Mouse (Mus musculus): ENCODE data around the gene Rbfox3.
A peak's percentile ranks its signal among the peaks of the same experiment; 100 is the strongest.

Gene Rbfox3

DNA sequence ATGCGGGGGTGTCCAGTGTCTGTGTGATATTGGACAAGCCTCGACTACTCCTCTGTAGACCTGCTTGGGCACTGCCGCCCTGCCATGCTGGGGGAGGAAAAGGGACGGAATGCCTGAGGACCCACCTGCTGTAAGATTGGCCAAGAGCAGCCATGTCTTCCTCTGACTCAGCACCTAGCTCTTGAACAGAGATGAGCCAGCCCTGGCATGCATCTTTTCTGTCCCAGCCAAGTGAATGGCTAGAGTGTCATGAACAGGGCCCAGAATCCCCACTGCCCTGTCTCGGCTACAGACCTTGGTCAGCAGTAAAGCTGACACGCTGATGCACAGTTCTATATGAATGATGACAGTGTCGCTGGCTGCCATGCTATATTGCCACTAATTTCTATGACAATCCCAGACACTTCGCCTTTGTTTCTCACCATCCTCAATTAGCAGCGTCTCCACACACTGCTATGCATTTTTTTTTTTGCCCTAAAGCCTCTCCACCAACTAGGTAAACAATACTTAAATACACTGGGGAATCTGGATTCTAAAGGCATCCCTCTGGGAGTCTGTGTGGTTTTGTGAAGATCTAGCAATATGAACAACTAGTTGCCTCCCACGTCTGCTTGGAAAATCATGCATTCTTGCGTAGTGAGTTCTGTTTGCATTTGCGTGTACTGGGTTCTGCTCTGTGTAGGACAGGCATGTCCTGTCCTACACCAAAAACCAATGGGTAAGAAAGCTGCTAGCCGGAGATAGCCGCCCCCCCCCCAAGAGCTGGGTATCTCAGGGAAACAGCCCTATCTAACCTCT, 257.7 kb downstream of the Rbfox3 start:
- no peak for DNase-seq

DNA sequence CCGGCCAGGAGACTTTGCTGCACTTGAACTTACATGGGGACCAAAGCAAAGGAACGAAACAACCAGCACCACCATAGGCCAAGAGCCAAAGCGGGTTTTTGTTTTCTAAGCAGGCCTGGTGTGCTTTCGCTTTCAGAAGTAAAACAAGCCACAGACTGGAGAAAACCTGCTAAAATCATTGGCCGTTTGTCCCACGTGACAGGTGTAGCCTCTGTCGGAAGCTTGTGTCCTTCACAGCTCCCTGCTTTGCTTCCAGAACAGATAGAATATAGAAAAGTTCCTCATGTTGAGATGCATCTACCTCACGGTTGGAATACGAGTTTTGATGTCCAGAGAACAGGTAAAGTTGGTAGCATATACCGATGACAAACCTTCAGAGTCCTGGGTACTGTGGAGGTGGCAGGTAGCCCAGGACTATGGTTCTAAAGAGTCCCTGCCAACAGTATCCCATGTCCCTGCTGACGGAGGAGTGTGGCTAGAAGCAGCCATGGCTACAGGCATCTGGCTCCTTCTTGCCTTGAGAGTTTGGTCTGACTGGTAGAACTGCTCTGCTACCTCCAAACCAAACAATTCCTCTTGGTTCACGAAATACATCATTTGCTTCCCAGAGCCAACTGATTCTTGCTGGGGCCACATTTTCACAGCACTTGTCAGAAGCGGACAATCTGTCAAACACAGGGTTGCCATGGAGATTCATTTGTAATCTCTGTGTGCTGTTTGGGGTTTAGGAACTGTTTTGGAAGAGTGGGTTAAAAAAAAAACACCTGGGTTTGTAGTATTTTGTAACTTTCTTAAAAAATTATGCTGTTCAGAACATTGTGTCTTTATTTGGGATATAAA, 258.8 kb downstream of the Rbfox3 start:
- no peak for DNase-seq

DNA sequence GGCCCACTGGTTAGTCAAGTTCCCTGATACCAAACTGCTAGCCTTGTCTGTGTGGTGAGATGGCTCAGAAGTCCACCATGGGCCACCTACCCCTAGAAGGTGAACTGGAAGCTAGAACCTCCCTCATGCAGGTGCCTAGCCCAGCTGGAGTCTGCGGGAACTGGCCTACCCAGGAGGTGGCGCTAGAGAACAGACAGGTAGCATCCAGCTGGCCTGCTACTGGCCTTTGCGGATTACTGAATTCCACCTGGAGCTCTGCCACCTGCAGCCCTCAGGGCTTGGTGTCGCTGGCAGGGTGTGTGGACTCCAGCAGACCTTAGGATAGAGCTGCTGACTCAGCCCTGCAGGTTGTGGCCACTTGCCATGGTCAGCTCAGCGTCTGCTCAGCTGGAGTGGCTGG, 263.0 kb downstream of the Rbfox3 start:
- DNase-seq: peak; percentile 79

DNA sequence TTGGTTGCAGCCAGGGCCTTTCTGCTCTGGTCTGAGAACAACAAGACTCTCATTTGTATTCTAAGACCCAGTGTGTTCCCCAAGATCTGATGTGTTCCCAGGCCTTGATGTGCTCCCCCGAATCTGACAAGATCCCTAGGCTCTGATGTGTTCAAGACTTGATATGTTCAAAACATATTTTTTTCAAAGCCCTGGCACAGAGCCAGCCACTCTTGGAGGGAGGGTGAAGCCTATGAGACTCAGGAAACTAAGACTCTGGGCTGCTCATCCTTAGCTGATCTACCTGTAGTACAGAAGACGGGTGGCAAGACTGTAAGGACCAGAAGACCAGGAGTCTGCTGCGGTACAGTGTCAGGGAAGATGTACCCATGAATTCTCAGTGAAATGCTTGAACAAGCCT, 264.5 kb downstream of the Rbfox3 start:
- no peak for DNase-seq

DNA sequence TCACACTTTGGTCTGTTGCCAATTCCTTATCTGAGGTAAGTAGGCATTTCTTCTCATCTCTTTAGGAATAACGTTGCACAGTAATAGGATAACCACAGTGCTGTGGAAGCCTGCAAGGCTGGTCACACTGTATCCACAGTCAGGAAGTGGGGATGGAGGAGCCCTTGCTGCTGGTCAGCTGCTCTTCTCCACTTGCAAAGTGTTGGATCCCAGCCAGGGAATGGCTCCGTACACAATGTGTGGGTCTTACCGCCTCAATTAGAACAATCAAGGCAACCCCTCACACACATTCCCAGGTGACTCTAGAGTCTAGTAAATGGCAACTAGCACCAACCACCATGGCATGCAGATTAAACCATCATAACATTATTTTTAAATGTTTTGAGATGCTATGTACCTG, 266.2 kb downstream of the Rbfox3 start:
- no peak for DNase-seq

DNA sequence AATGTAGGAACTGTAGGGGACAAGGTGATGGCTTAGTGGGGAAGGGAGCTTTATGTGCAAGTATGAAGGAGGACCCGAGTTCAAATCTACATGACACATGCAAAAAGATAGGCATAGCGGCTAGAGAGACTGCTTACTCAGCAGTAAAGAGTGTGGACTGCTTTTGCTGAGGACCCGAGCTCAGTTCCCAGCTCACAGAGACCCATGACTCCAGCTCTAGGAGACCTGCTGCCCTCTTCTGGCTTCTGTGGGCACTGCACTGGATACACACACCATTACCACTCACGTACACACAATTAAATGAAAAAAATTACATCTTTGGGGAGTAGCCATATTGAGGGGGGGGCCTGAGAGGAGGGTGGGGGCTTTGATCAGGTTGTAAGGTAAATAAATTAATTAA, 270.7 kb downstream of the Rbfox3 start:
- no peak for DNase-seq

DNA sequence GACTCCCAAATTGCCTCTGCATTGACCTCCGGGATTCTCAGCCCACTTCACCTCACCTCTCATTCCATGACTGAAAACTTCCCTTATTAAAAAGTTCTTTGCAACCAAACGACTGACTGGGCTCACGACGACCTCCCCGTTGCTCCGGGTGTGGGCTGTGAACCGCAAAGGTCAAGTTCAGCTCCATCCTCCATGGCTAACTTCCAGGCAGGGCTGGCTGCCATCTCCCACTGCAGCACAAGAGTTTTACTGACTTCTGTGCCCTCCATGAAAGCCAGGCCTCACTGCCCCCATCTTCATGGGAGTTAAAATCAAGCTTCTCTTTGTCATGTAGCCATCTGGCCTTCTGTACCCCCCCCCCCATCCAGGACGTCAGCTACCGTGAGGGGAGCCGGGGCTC, 273.7 kb downstream of the Rbfox3 start:
- DNase-seq: no peak

DNA sequence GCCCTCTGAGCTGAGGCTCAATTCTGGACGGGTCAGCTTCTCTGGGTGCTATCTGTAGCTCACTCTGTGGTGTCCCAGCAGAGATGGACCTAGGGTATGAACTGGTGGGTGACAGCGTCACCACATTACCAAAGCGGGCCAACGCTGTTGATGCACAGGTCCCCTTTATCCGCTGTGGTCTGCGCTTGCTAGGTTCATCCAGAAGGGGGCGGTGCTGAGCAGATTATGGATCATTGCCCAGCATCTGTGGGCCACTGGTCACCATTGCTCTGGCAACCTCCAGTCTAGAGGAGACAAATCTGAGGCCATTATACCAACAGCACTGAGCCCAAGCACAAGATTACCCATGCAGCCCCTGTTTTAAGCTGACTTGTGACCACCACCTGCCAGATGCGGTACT, 276.8 kb downstream of the Rbfox3 start:
- DNase-seq: no peak

DNA sequence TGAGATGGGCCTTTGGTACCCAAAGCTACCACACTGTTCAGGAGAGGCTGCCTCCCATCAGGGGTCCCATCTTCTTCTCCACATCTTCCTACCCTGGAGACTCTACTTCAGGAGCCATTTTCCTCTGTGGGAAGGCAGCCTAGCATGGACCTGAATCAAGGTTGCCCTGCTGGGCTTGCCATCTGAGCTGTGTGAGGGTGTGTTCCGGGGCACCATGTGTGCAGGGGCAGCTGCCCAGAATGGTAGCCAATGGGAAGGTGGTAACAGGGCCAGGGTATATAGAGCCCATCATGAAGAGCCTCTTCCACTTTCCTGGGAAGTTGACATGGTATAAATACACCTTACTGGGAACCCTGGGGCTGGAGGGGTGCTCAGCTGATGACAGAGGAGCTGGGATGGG, 281.7 kb downstream of the Rbfox3 start:
- peak; percentile 60 for DNase-seq

DNA sequence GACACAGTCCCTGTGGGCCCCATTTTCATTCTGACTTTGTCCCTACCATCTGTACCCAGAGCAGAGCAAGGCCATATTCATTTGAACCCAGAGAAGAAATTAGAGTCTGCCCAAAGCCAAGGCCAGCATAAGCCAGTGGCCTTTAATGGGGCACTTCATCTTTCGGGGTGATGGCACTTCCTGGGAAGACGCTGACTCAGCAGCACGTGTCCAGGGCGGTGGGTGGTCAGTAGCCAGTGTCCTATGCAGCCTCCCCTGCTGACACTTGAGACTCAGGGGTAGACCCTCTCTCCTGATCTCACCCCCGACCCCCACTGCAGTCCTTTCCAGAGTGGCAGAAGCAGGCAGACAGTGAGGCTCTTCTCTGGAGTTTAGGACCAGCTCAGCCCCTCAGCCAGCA, 283.9 kb downstream of the Rbfox3 start:
- no peak for DNase-seq

DNA sequence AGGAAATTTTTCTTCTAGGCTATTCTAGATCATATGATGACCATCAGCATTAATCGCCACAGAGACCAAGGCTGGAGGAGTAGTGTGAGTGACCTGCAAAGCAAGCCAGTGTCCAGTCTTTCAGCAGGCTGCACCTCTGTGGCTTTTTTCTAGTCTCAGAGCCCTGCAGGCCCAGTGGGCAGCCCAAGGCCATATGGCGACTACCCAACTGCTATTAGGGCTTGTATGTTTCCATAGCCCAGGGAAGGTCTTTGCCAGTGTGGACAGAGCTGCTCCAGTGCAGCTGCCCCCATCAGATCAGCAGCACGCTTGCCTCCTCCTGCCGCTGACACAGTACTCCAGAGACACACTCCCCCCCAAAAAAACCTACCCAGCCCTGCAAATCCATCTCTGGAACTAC, 290.5 kb downstream of the Rbfox3 start:
- DNase-seq: no peak

DNA sequence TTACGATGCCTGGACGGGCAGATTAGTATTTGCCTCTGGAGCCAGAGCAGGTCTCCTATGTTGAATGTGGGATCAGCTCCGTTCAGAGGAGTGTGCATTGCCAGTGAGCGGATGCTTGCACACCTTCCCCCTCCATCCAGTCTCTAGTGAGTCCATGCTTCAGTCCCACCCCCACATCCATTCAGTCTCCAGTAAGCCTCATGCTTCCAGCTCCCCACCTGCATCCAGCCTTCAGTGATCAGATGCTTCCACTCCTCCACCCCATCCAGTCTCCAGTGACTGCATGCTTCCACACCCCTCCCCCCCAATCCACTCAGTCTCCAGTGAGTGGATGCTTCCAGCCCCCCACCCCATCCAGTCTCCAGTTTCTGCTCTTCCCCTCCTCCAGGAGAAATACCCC, 297.3 kb downstream of the Rbfox3 start:
- DNase-seq: no peak

DNA sequence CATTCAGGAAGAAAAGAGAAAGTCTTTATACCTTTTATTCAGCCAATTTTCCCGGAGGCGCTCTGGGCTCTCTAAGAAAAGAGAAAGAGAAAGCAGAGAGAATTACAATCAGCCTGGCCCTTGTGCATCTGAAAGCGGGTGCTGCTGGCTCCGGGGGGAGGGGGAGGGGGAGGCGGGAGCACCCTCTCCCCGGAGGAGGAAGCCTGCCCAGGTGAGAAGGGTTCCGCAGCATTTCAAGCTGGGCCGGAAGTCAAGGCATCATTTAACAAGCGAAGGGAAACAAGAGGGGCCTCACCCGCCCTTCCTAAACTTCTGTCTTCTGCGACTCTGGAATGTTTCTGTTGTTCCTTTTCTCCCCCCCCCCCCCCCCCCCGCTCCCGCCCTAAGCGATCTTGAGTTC, 301.3 kb downstream of the Rbfox3 start:
- DNase-seq: no peak

DNA sequence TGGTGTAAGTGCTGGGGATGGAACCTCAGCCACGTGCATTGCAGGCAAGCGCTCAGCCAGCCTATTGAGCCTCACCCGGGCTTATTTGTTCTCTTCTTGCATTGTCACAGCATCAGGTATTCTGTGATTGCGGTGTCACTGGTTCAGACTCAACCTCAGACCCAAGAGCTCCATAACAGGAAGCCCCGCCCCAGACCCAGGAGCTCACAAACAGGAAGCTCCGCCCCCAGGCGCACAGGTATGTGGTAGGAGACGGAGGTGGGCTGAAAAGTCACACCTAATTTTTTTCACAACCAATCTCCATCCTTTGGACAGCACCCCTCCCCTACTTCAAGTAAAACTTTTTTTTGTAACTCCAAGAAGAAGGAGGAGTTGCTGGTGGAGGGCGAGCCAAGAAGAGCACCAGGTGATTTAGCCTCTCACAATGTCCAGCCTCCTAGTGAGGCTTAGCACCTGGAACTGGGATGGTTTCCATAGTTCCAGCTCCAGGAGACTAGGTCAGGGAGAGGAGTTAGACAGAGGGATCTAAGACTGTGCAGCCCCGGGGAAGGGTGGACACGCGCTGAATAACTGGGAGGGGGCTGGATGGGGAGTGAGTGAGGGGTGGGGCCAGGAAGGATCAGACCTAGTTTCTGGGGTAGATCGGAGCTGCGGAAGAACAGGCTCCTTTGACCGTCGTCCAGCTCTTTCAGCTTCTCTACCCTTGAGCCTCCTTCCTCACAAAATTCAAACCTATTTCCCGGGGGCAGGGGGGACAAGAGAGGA, 302.0 kb downstream of the Rbfox3 start:
- no peak for DNase-seq

DNA sequence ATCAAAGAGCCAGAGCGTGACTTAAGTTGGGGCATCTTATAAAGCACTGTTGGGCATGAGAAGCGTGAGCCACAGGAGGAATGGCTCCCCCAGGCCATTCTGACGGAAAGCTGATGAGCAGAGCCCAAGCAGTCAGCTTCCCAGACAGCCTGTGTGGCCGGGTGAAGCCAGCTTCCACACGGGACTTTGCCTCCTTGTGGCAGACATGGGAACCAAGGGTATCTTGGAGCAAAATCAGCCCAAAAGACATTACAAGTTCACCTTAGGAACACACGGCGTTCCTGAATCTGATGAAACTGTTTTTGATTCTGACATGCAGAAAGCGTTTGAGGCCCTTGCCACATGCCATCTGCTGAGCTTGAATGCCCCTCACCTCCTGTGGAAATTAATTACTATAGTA, 303.5 kb downstream of the Rbfox3 start:
- DNase-seq: no peak

DNA sequence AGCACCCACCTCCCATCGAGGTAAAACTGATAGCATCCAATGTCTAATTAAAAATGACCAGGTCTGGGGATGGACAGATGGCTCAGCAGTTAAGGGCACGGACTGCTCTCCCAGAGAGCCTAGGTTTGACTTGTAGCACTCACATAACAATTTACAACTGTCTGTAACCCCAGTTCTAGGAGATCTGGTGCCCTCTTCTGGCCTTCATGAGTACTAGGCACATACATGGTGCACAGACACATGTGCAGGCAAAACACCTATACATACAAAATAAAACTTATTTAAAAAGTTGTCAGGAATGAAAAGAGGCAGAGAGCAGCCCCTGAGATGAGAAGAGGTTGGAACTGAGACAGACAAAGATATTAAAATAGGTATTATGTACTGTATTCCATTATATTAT, 305.8 kb downstream of the Rbfox3 start:
- DNase-seq: no peak

DNA sequence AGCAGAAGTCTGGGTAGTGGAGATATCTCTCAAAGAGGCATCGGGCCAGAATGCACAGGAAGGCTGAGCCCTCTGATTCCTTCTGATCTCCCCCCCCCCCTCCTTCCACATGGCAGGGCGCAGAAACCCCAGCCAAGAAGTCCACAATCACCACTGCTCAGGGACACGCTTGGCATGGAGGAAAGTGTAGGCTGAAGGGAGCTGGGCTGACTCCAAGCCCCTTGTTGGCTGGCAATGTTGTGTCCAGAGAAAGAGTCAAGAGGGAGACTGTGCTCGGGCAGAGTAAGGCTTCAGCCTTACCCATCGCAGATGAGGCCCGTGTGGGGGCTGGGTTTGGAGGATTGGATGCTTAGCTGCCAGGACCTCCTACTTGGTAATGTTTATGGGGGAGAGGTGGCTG, 307.2 kb downstream of the Rbfox3 start:
- peak; percentile 51 for DNase-seq

DNA sequence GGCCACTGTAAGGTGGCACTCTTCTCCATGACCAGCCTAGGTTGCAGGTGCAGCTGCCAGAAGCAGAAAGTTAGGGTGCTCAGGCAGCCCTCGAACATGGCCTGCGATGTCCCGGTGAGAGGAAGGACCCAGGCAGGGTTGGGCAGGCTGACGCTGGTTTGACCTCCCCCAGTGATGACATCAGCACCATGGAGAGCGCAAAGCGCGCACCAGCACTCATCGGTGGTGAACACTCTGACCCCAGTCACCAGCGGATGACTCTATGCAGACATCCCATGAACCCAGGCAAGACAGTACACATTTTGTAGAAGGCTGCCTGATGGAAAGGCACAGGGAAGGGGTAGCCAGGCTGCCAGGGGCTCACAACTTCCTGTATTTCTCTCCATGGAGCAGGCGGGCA, 308.3 kb downstream of the Rbfox3 start:
- no peak for DNase-seq

DNA sequence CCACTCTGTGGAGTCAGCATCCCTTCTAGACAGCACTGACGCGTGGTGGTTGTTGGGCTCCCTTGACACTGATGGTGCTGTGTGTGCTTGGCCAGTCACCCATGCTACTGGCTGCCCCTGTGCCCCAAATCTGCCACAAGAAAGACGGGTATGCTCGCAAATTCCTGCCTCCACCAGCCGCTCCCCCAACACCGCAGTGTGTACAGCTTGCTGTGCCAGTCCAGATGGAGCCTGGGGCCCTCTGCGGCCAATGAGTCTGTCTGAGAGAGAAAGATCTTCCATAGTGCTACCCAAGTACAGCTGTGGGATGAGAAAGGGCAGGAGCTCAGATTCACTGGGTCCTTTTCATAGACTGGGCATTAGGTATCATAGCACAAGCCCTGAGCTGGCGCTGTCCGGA, 309.9 kb downstream of the Rbfox3 start:
- no peak for DNase-seq

DNA sequence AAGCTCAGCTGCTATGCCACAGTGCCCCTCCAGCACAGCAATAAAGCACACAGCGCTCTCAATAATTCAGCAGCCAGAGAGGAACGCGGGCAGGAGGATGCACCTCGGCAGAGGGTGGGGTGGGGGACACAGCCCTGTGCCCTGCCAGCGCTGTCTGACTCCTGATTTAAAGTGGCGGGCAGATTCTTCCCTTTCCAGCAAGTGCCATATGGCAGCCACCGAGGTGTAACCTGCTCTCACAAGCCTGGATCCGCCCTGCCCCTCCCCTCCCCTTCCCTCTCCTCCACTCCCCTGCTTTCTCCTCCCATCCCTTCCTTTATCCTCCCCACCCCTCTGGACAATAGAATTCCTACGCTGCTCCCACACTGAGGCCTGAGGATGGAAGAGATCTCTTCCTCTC, 311.2 kb downstream of the Rbfox3 start:
- peak; percentile 64 for DNase-seq

DNA sequence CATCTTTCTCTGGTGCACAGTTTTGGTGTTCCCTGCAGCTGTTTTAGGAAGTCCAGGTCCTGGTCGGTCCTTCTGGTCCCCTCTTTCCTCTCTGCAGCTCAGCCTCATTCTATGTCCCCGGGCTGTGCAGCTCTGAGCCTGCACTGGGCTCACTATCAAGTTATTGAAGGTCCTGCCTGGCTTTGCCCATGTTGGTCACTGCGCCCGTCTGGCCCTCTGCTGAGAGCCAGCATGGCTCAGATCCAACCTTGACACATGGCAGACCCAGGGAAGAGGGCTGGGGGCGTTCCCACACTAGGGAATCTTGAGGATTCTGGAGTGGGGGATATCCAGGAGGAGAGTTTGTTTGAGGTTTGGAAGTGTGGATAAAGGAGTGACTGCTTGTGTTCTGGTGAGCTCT, 312.7 kb downstream of the Rbfox3 start:
- peak; percentile 62 for DNase-seq

DNA sequence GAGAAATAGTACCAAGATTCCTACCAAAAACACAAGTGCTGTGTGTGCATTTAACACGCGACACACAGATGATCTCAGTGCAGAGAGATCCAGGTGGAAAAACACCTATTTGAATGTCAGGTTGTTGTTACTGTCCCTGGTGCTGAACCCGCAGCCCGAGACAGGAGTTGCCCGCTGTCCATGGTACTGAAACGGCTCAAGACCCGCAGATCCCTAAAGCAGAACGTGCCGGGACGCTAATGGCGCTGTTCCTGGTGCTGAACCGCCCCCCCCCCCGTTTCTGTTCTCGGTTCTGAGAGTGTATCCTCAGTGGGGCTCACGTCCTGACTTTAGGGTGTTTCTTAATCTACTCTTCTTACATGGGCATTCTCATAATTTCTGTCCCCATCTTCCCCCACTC, 326.6 kb downstream of the Rbfox3 start:
- DNase-seq: no peak

DNA sequence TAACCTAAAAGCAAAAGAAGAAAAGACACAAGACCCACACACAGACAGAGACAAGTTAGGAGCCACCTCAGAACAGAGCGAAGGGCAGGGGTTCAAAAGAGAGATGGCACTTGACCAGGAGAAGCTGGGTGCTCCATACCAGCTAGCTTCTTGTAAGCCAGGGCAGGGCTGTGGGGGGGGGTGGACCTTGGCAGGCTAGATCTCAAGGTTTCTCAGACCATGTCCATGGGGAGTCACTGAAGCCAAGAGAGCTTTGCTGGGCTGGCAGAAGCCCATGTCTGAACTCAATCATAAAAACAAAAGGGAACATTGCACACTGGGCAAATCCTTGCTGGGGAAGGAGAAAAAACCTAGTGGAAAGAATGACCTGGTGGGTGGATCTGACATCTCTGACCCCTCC, 327.4 kb downstream of the Rbfox3 start:
- DNase-seq: no peak

DNA sequence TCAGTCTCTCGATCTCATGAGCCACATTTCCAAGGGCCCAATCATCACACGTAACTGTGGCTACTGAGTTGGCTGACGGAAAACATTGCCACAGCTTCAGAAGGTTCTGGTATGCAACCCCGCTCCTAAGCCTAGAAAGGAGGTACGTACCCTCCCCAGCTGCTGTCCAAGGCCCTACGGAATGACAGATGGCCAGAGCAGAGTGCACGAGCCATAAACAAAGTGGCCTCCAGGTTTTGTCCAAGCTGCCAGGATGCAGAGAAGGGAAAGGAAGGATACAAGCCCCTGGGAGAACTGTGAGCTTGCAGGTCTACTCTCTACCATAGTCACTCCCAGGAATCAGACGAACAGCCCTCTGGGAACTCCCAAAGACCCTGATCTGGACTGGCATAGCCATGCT, 327.8 kb downstream of the Rbfox3 start:
- DNase-seq: no peak
